Mouse (Mus musculus): ENCODE measurements around the gene Zhx3. TPM values are rescaled to one million over a fixed set of nuclear protein-coding genes. Genes with fewer than 3 reads are reported as not detected.

Zhx3 gene
- polyA plus RNA-seq, 1 experiment from 2014 or later, result 6.8 TPM

DNA sequence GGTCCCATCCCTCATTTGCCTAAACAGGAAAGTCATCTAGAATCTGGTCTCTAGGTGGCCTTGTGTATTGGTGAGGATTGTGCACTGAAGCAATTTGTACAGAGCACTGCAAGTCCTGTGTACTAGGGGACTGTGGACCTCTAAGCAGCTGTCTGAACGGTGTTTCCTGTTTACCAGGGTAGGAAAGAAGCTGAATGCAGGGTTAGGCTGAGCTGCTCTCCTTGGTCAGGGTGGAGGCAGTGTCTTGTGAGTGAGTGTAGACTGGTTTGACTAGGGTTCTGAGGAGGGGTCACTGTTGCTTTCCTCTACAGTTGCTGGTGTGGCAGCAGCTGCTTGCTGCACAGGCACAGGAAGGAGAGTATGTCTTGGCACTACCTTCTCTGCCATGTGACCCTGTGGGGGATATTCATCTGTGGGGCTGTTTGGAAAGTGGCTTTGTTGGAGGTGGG, 130.6 kb downstream of the Zhx3 start:
- Histone ChIP-seq H3K4me2 (ENCODE audit: low read length) (0 out of 2 replicates have a peak overlapping the region, but pooled peaks have one; percentile 23), H3K9ac (ENCODE audit: low read length) (0 out of 2 replicates have a peak overlapping the region, but pooled peaks have one; percentile 17)

DNA sequence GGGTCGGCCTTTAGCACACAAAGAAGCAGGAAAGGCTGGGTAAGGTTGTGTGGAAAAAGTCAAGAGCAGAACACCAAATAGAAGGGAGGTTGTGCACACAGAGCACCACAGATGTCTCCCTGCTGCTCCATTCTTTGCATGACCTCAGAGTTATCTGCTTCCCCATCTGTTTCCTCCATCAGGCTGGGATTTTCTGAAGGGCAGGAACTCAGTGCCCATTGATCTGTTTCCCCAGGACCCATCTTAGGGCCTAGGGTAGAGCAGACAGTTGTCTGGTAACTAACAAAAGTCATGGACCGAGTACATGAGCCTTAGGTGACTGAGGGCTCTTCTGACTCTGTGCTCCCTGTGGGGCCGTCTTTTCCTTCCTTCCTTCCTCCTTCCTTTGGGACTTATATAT, 131.2 kb downstream of the Zhx3 start:
- 56% methylated on average over 3 of the region's 3 CpGs for WGBS
- Histone ChIP-seq H3K4me1 (ENCODE audit: control insufficient read depth in 2 of 2, insufficient read depth in 2 of 2, low read length in 2 of 2) (peaks cover 55 to 86% of the 10 kb centered on the region in 2 experiments), H3K4me2 (ENCODE audit: low read length) (no peak overlapping the region), H3K27ac (replicated peaks in 1 of 2; ENCODE audit: control insufficient read depth in 1 of 2, insufficient read depth in 1 of 2, low read depth in 2 of 2, low read length in 2 of 2) (peak overlapping the region; percentile 34 to 71), H3K9me3 (ENCODE audit: control insufficient read depth, low read length) (no peaks in the 10 kb centered on the region), H3K4me3 (ENCODE audit: control insufficient read depth in 1 of 2, insufficient read depth in 1 of 2, low read depth in 1 of 2, low read length in 2 of 2) (no peak overlapping the region), H3K36me3 (ENCODE audit: control insufficient read depth, insufficient read depth, low read length) (peaks cover 15% of the 10 kb centered on the region; the same call in 1 of the 2 replicates), H3K27me3 (ENCODE audit: control insufficient read depth, insufficient read depth, low read length) (no peaks in the 10 kb centered on the region), H3K9ac (ENCODE audit: low read length) (no peak overlapping the region)
- no peak for ATAC-seq (ENCODE audit: insufficient number of reproducible peaks, insufficient read depth, low FRiP score, low read depth)

More for the DNA sequence above, 130.6 kb downstream of the Zhx3 start:
- no peak for ATAC-seq (ENCODE audit: insufficient number of reproducible peaks, insufficient read depth, low FRiP score, low read depth)
- Histone ChIP-seq H3K27ac (replicated peaks in 1 of 2; ENCODE audit: control insufficient read depth in 1 of 2, insufficient read depth in 1 of 2, low read depth in 2 of 2, low read length in 2 of 2) (peak overlapping the region; percentile 39 to 71), H3K36me3 (ENCODE audit: control insufficient read depth, insufficient read depth, low read length) (peaks cover 16% of the 10 kb centered on the region), H3K4me3 (ENCODE audit: control insufficient read depth in 1 of 2, insufficient read depth in 1 of 2, low read depth in 1 of 2, low read length in 2 of 2) (no peak overlapping the region), H3K9me3 (ENCODE audit: control insufficient read depth, low read length) (no peaks in the 10 kb centered on the region), H3K4me1 (ENCODE audit: control insufficient read depth in 2 of 2, insufficient read depth in 2 of 2, low read length in 2 of 2) (peaks cover 59 to 86% of the 10 kb centered on the region in 2 experiments), H3K27me3 (ENCODE audit: control insufficient read depth, insufficient read depth, low read length) (no peaks in the 10 kb centered on the region)
- 45% methylated on average over 1 of the region's 1 CpGs for WGBS

DNA sequence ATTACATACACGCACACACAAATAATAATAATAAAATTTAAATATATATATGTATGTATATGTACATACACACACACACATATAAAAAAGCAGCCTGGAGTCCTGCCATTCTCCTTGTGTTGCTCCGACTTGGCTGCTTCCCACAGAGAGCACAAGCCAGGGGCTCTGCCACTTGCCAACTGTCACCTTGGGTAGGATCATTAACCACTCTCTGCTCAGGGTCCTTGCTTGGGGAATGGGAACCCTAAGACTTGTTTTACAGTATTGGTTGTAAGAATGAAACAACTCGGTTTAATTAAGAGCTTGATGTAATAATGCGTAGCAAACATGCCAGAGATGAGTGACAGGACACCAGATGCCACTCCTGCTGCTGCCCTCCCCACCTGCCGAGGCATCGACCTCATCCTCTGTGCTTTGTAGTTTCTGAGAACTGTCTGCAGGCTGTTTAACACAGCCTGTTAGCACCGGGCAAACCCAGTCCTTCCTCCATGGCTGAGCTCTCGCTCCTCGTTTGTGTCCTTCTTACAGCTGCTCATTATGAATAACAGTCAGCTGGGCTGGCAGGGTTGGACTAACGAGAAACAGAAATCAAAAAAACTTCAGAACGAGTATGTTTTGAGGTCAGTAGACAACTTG, 132.2 kb downstream of the Zhx3 start:
- no peak overlapping the region for H3K9ac ChIP-seq (ENCODE audit: low read length)
- peaks cover 52 to 88% of the 10 kb centered on the region in 2 experiments for H3K4me1 ChIP-seq (ENCODE audit: control insufficient read depth in 2 of 2, insufficient read depth in 2 of 2, low read length in 2 of 2)
- no peak overlapping the region for H3K4me3 ChIP-seq (ENCODE audit: control insufficient read depth in 1 of 2, insufficient read depth in 1 of 2, low read depth in 1 of 2, low read length in 2 of 2)
- peak overlapping the region; percentile 34 to 77; a peak in 3 of 4 replicates for H3K27ac ChIP-seq (replicated peaks in 1 of 2; ENCODE audit: control insufficient read depth in 1 of 2, insufficient read depth in 1 of 2, low read depth in 2 of 2, low read length in 2 of 2)
- peaks cover 15% of the 10 kb centered on the region for H3K36me3 ChIP-seq (ENCODE audit: control insufficient read depth, insufficient read depth, low read length)
- H3K27me3 ChIP-seq (ENCODE audit: control insufficient read depth, insufficient read depth, low read length), result no peaks in the 10 kb centered on the region
- no peaks in the 10 kb centered on the region for H3K9me3 ChIP-seq (ENCODE audit: control insufficient read depth, low read length)
- no peak for ATAC-seq (ENCODE audit: insufficient number of reproducible peaks, insufficient read depth, low FRiP score, low read depth)
- H3K4me2 ChIP-seq (ENCODE audit: low read length), result no peak overlapping the region
- 77% methylated on average over 11 of the region's 11 CpGs for WGBS

DNA sequence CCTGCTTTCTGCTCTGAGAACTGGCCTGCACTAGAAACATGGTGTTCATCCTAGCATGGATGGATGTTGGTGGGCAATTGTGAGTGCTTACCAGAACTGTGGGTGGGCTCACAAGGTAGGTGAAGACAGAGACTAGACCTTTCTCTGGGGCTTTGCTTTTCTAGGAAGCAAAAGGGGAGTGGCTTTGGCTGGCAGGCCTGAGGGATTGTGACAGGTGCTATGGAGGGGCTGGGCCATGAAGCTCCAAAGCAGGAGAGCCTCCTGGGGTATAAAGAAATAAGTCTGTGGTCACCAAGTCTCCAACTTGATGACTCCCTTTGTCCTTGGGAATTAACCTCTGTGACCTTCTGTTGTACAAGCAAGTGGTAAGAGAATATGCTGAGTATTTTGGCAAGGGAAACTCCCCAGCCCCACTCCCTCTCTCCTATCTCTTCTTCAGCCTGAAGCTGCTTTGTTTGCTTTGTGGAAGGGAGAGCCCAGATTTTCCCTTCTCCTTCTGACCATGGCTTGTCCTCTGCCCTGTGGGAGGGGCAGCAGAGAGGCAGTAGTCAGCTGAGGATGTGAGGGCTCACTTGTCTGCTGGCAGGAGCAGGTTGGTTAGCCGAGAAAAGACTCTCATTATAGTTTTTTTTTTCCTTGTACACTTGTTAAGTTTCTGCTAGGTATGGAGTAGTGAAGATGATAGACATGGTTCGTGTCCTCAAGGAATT, 133.0 kb downstream of the Zhx3 start:
- Histone ChIP-seq H3K27me3 (ENCODE audit: control insufficient read depth, insufficient read depth, low read length) (no peaks in the 10 kb centered on the region), H3K4me1 (ENCODE audit: control insufficient read depth in 2 of 2, insufficient read depth in 2 of 2, low read length in 2 of 2) (peaks cover 53 to 87% of the 10 kb centered on the region in 2 experiments), H3K9me3 (ENCODE audit: control insufficient read depth, low read length) (no peaks in the 10 kb centered on the region), H3K4me3 (ENCODE audit: control insufficient read depth in 1 of 2, insufficient read depth in 1 of 2, low read depth in 1 of 2, low read length in 2 of 2) (no peak overlapping the region), H3K9ac (ENCODE audit: low read length) (peak overlapping the region; percentile 23; the same call in 1 of the 2 replicates), H3K27ac (replicated peaks in 1 of 2; ENCODE audit: control insufficient read depth in 1 of 2, insufficient read depth in 1 of 2, low read depth in 2 of 2, low read length in 2 of 2) (peak overlapping the region; percentile 57 to 77), H3K4me2 (ENCODE audit: low read length) (no peak overlapping the region), H3K36me3 (ENCODE audit: control insufficient read depth, insufficient read depth, low read length) (peaks cover 23% of the 10 kb centered on the region)
- ATAC-seq (ENCODE audit: insufficient number of reproducible peaks, insufficient read depth, low FRiP score, low read depth), result no peak
- 43% methylated on average over 2 of the region's 2 CpGs for WGBS

DNA sequence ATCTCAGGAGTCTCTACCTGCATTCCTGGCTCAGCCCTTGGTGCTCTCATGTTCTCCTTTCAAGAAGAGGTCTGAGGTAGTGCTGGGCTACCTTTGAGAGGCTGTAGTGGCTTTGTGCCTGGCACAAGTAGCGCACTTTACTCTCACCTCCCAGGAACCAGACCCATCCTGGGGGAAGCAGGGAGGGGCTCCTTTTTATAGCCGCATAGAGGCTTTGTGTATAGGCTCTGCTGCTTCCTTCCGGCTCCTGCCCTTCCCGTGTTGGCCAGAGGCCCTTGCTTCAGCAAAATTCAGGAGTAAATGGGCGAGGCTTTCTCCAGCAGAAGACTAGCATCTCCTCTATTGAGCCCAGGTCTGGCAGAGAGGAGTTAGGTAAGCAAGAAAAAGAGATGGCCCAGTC, 134.4 kb downstream of the Zhx3 start:
- ATAC-seq (ENCODE audit: insufficient number of reproducible peaks, insufficient read depth, low FRiP score, low read depth), result no peak
- H3K4me2 ChIP-seq (ENCODE audit: low read length), result no peak overlapping the region
- H3K4me3 ChIP-seq (ENCODE audit: control insufficient read depth in 1 of 2, insufficient read depth in 1 of 2, low read depth in 1 of 2, low read length in 2 of 2), result no peak overlapping the region
- 53% methylated on average over 5 of the region's 5 CpGs for WGBS
- no peaks in the 10 kb centered on the region for H3K27me3 ChIP-seq (ENCODE audit: control insufficient read depth, insufficient read depth, low read length)
- no peaks in the 10 kb centered on the region for H3K9me3 ChIP-seq (ENCODE audit: control insufficient read depth, low read length)
- no peak overlapping the region for H3K9ac ChIP-seq (ENCODE audit: low read length)
- peaks cover 51 to 87% of the 10 kb centered on the region in 2 experiments for H3K4me1 ChIP-seq (ENCODE audit: control insufficient read depth in 2 of 2, insufficient read depth in 2 of 2, low read length in 2 of 2)
- H3K27ac ChIP-seq (replicated peaks in 1 of 2; ENCODE audit: control insufficient read depth in 1 of 2, insufficient read depth in 1 of 2, low read depth in 2 of 2, low read length in 2 of 2), result 0 out of 4 replicates have a peak overlapping the region, but pooled peaks of 1 of the 2 experiments have one; percentile 11
- peaks cover 23% of the 10 kb centered on the region for H3K36me3 ChIP-seq (ENCODE audit: control insufficient read depth, insufficient read depth, low read length)

DNA sequence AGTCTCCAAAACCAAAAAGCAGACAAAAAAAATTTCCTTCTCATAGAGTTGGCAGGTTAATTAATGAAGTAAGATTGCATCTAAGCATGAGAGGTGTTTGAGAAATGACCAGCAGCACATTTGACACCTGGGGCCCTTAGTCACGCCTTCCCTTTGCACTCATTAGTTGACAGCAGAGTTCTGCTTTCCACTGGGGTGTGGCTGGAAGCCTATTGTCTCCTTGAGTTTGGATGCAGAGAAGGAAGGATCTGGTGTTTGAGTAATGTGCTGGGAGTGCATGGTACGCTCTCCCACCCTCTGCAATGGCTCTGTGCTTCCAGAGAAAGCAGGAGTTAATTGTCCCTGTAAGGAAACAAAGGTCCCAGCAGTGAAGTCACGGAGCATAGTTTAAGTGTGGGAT, 136.3 kb downstream of the Zhx3 start:
- Histone ChIP-seq H3K36me3 (ENCODE audit: control insufficient read depth, insufficient read depth, low read length) (peaks cover 21% of the 10 kb centered on the region), H3K27ac (replicated peaks in 1 of 2; ENCODE audit: control insufficient read depth in 1 of 2, insufficient read depth in 1 of 2, low read depth in 2 of 2, low read length in 2 of 2) (no peak overlapping the region; a peak in 1 of 4 replicates), H3K4me3 (ENCODE audit: control insufficient read depth in 1 of 2, insufficient read depth in 1 of 2, low read depth in 1 of 2, low read length in 2 of 2) (no peak overlapping the region), H3K4me1 (ENCODE audit: control insufficient read depth in 2 of 2, insufficient read depth in 2 of 2, low read length in 2 of 2) (peaks cover 50 to 80% of the 10 kb centered on the region in 2 experiments), H3K27me3 (ENCODE audit: control insufficient read depth, insufficient read depth, low read length) (no peaks in the 10 kb centered on the region), H3K9ac (ENCODE audit: low read length) (no peak overlapping the region), H3K4me2 (ENCODE audit: low read length) (no peak overlapping the region), H3K9me3 (ENCODE audit: control insufficient read depth, low read length) (no peaks in the 10 kb centered on the region)
- WGBS, result 89% methylated on average over 3 of the region's 3 CpGs
- no peak for ATAC-seq (ENCODE audit: insufficient number of reproducible peaks, insufficient read depth, low FRiP score, low read depth)

DNA sequence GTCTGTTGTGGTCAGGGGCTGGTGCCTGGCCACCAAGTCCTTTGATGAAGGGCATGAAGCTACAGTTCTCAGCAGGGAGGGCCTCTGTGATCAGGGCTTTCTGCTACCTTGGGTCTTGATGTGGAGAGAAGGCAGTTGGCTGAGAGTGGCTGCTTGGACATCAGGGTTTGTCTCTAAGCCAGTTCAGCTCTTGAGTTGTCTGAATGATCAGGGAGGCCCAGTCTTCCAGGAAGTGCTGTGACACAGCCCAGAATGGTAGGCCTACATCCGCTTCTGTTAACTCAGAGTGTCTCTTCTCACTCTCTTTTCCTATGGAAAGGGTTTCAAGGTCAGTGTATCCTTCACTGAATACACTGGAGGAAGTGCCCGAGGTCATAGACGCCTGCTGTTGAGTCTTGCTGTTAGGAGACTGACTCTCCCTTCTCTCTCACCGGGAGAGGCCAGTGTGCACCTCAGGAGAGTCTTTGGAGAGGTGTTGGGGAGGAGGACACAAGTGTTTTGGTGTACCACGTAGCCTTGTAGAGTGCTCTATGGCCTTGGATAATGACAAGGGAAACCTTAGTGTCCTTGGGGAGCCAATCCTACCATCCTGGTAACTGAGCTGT, 137.0 kb downstream of the Zhx3 start:
- Histone ChIP-seq H3K4me3 (ENCODE audit: control insufficient read depth in 1 of 2, insufficient read depth in 1 of 2, low read depth in 1 of 2, low read length in 2 of 2) (no peak overlapping the region), H3K9ac (ENCODE audit: low read length) (no peak overlapping the region), H3K4me1 (ENCODE audit: control insufficient read depth in 2 of 2, insufficient read depth in 2 of 2, low read length in 2 of 2) (peaks cover 47 to 76% of the 10 kb centered on the region in 2 experiments), H3K27ac (replicated peaks in 1 of 2; ENCODE audit: control insufficient read depth in 1 of 2, insufficient read depth in 1 of 2, low read depth in 2 of 2, low read length in 2 of 2) (peak overlapping the region; percentile 45 to 46; a peak in 3 of 4 replicates), H3K36me3 (ENCODE audit: control insufficient read depth, insufficient read depth, low read length) (peaks cover 21% of the 10 kb centered on the region), H3K4me2 (ENCODE audit: low read length) (no peak overlapping the region), H3K27me3 (ENCODE audit: control insufficient read depth, insufficient read depth, low read length) (no peaks in the 10 kb centered on the region), H3K9me3 (ENCODE audit: control insufficient read depth, low read length) (no peaks in the 10 kb centered on the region)
- 43% methylated on average over 5 of the region's 5 CpGs for WGBS
- ATAC-seq (ENCODE audit: insufficient number of reproducible peaks, insufficient read depth, low FRiP score, low read depth), result no peak
